Mouse (Mus musculus) kidney, postnatal 14 days (tissue): ENCODE measurements at regions not wholly inside any gene's neighbourhood (a gene's known extent, or its start where the extent isn't known, plus 50 kb on each side); places are given as distances from the start of the nearest gene placed in this dataset.
A peak's percentile ranks its signal among the peaks of the same experiment; 100 is the strongest.

ENCODE experiments used
- DNase-seq: peaks from one replicate; pipeline ENCODE4 v3.0.0; 2022; ENCODE audit warnings: mixed read lengths

GRCm38 (mm10) chr8:30797341-30797740 is 2631.2 kb upstream of the 5930422O12Rik start:
- DNase-seq = no peak

DNA sequence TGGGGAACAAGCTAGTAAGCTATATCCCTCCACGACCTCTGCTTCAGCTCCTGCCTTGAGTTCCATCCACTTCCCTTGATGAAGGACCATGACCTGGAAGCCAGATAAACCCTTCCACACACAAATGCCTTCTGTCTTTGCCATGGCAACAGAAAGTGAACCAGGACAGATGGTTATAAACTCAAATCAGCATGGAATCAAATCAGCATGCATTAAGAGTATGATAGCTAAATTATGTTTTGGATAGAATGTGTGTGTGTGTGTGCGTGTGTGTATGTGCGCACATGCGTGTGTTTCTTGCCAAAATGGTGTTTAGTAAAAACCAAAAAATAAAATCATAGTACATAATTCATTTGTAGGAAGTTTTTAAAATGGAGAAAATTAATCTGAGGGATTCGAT is 2611.5 kb upstream of the 5930422O12Rik start:
- DNase-seq = no peak

GRCm38 (mm10) chr8:30822835-30823587 is 2605.5 kb upstream of the 5930422O12Rik start:
- DNase-seq = no peak

- no peak for DNase-seq
Observed at GRCm38 (mm10) chr8:30823588-30823938, 2604.9 kb upstream of the 5930422O12Rik start.

DNA sequence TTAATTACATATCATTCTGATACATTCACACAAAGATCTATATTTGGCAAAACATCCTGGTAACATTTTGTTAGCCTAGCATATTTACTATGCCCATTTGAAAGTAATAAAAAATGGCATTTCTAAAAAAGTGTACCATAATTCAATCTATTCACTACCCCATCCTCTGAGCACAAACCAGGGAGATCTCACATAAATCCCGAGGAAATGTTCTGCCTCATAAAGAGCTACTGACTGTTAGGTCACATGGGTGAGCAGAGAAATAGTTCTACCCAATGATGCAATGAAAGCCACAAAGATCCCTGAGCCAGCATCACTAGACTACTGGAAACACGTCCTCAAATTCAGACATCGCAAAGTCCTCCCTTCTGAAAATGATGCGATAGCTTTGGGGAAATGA is 2602.5 kb upstream of the 5930422O12Rik start:
- DNase-seq = no peak

- no peak for DNase-seq
Observed at GRCm38 (mm10) chr8:30838056-30838455, 2590.5 kb upstream of the 5930422O12Rik start.

- DNase-seq = peak; percentile 66
Observed at GRCm38 (mm10) chr8:30840064-30840463, 2588.4 kb upstream of the 5930422O12Rik start.

DNA sequence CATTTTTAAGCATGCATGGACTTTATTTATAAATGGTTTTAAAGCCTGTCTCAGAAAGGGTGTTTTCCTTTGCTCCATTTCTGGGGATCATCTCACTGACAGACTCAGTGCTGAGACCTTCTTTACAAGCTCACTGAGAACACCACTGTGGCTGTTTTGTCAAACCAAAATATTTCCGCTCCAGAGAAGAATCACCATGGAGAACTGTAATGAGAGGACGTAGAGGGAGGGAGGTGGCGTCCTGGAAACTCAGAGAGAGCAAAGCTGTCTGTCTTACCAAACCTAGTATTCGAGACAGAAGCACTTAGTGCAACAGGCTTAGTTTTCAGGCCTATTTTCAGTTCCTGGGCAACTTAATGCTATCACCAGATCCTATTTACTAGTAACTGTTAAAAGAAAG is 2565.5 kb upstream of the 5930422O12Rik start:
- no peak for DNase-seq

DNA sequence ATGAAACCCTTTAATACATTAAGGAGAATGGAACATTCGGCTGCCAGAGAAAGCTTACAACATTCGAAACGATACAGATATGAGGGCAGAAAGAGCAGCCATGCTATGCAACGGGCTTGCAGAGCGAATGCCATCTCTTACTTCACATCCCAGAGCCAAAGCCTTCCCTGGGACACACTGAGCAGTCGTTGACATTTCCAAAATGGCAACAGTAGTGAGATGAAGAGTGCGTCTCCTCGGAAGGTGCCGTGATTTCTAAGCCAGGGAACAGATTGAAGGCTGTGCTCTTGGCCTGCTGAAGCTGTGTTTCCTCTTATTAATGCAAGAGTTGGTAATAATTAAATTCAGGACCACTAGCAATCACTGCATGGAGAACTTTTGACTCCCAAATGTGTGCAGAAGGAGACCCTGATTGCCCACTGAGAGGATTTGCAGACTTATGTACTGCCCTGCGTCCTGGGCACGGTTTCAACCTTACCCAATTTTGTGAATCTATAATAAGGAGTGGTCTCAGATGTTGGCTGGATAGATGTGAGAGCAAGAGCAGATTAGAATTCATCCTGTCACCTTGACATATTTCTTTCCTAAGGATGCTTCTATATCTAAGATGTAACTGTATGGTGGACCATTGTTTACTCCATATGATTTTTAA is 2522.3 kb upstream of the 5930422O12Rik start:
- DNase-seq = no peak

DNA sequence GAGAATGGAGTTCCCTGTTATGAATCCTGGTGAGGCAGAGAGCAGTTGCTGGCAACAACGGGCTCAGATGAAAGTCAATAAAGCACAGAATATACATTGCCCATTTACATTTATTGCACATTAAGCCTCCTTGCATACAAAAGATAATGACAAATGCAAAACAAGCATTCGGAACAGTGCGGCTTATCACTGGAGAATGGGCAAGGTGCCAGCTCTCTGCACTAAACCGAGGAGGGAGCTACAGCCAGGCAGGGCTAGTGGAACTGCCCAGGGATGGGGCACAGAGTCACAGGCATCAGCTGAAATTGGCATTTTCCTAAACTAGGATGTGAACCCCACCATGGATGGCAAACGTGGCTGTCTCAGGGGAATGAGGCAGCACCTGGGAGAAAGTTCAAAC is 2514.8 kb upstream of the 5930422O12Rik start:
- DNase-seq = peak; percentile 3

GRCm38 (mm10) chr8:30915127-30915526 is 2513.4 kb upstream of the 5930422O12Rik start:
- DNase-seq = no peak

GRCm38 (mm10) chr8:30915601-30916171 is 2512.8 kb upstream of the 5930422O12Rik start:
- DNase-seq = peak; percentile 13

DNA sequence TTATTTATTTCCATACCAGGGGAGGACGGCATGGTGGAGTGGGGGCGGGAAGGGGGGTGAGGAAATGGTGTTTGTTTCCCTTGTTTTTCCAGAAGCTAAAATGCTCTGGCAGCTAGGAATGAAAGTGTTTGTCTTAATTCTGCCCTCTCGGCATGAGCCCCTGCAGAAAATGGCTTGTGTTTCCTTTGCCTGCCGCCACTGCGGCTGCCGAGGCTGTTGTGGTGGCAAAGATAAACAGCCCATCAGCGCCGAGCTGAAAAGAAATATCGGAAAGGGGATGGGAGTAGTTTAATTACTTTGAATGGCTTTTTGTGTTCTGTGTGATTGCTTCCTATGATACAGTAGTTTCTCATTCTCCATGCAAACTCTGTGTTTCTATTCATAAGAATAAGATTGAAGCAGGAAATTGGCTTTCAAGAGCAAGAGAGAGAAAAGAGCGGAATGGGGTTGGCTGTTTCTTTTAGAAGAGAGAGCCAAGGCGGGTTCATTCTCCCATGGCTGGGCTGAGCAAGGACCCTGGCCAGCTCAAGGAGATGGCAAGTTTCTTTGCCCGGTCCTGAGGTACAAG is 2512.2 kb upstream of the 5930422O12Rik start:
- DNase-seq = peak; percentile 13

- DNase-seq = no peak
Observed at GRCm38 (mm10) chr8:30921451-30921850, 2507.1 kb upstream of the 5930422O12Rik start.

DNA sequence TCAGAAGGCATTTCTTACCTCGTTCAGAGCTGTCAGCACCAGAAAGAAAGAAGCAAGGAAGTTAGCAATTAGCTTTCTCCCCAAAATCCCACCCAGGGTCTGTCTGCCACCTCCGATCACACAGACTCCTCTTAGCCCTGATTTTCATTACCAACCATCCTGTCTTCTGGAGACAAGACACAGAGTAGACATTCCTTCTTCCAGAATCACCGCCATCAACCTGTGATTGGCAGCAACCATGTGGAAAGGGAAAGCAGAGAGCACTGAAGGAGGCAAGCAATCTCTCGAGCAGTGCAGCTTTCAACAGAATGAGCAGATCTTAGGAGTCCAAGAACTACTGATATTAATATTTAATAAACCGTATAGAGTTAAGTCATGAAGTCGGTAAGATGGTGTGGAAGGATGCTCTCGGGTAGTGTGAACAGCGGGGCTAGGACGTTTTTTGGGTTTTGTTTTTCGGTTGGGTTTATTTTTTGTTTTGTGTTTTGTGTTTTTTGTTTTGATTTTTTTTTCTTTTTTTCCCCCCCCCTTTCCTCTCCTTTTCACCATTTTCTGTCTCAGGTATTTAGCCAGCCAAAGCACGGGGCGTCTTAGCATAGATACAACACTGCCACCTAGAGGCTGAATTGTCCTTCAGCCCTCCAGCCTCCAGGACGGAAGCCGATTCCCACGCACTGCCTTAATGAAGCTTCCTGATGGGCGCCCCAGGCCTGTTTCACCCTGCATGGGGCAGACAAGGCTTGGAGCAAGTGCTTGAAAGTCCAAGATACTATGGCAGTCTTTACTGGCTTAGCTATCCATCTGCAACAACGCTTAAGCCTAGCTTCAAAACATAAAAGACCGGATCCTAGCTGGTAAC is 2505.0 kb upstream of the 5930422O12Rik start:
- peak; percentile 78 for DNase-seq

- DNase-seq = no peak
Observed at GRCm38 (mm10) chr8:30924160-30924534, 2504.4 kb upstream of the 5930422O12Rik start.

DNA sequence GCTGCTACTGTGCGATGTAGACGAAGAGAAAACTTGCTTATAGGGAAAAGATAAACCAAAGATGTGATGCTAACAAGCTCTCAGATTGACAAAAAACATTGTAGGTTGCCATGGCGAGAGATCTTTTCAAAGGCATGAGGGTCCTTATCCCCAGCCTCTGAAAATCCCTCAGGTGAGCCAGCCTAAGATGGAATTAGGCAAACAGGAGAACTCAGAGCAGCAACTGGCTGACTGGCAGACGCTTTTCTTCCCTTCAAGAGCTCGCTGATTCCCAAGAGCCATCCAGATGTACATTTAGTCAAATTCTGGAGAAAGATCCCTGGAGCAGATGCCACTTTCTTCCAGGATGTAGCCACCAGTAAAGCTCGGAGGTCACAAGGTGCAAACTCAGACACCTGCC is 2503.9 kb upstream of the 5930422O12Rik start:
- no peak for DNase-seq

DNA sequence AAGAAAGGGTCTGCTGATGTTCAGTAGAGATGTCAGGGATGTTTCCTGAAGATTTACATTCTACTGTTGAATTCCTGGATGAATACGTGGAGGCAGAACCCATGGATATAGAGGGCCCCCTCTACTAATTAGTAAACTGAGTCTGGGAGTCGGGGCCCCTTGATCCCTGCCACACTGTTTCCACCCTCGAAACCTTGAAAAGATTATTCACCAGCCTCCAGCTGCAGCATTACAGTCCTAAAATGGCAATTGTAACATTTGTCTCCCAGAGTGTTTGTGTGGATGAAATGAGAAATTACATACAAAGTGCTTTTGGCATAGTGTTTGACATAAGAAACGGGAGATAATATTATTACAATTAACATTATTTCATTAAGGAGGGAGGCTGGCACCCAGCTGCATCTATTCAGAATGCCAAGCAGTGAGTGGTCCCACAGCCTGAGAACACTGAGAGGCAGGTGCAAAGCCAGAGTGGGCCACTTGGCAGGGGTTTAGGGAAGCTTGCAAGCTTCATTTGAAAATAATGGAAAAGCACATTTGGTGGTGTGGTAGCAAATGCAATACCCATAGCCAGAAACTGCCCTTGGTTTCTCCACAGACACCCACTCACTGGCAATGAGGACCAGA is 2490.9 kb upstream of the 5930422O12Rik start:
- DNase-seq = no peak

- peak; percentile 2 for DNase-seq
Observed at GRCm38 (mm10) chr8:30940901-30941300, 2487.6 kb upstream of the 5930422O12Rik start.

GRCm38 (mm10) chr8:30941511-30942175 is 2486.9 kb upstream of the 5930422O12Rik start:
- no peak for DNase-seq

- no peak for DNase-seq
Observed at GRCm38 (mm10) chr8:30946154-30947065, 2482.1 kb upstream of the 5930422O12Rik start.
